Mouse (Mus musculus) brain, embryonic 14.5 days (tissue): ENCODE measurements around the gene Col8a1.

ENCODE experiments used
- CTCF ChIP-seq: fragments of 200-500 bp; IDR thresholded peaks from 2 replicates; pipeline ENCODE4 v1.5.1; 2012; ENCODE audit warnings: inconsistent platforms, mild to moderate bottlenecking, moderate library complexity, borderline replicate concordance; ENCODE audit not compliant: insufficient read depth, insufficient read length; ENCODE audit errors: extremely low read depth
- POLR2A ChIP-seq: fragments of 200-500 bp; IDR thresholded peaks from 2 replicates; pipeline ENCODE4 v1.6.1; 2012; ENCODE audit warnings: mild to moderate bottlenecking, inconsistent platforms, borderline replicate concordance; ENCODE audit not compliant: poor library complexity, insufficient read depth, insufficient read length, severe bottlenecking; ENCODE audit errors: extremely low read depth

DNA sequence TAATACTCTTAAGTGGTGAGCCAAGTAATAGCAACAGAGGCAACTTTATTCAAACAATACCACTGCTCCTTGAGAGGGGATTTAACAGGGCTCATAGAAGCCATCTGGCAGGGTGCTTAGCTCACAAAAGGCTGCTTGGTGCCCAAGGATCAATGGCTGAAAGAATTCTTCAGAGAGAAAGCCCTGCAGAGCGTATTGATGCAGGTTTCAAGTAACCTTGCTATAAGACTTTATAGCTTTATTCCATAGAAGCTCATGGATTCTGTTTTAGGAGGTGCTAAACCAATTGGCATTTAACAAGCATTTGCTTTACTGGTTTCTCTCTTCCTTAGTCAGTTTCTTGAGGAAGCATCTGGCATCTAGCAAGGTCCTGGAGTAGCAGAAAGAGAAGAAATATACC is 59.8 kb downstream of the Col8a1 start:
- TF ChIP-seq CTCF (no peak), POLR2A (no peak)
